Mouse (Mus musculus) erythroblast, embryonic 14.5 days (primary cell): ENCODE measurements around the gene Samsn1. TPM values are rescaled to one million over a fixed set of nuclear protein-coding genes. Genes with fewer than 3 reads are reported as not detected.

ENCODE experiments used
- H3K27me3 ChIP-seq: 2 replicates; pipeline ENCODE4 v1.6.1; 2012; ENCODE audit warnings: inconsistent platforms; ENCODE audit not compliant: control insufficient read depth
- H3K36me3 ChIP-seq: 2 replicates; pipeline ENCODE4 v1.6.1; 2012; ENCODE audit warnings: mild to moderate bottlenecking, inconsistent platforms; ENCODE audit not compliant: control insufficient read depth
- H3K4me1 ChIP-seq: 2 replicates; pipeline ENCODE4 v1.6.1; 2012; ENCODE audit warnings: inconsistent platforms; ENCODE audit not compliant: control insufficient read depth
- H3K4me3 ChIP-seq: replicated peaks from 2 replicates; pipeline ENCODE3; 2012; ENCODE audit warnings: moderate library complexity, mild to moderate bottlenecking, inconsistent platforms
- H3K9me3 ChIP-seq: 2 replicates; pipeline ENCODE4 v1.6.1; 2012; ENCODE audit warnings: low read length, inconsistent platforms, mixed read lengths; ENCODE audit not compliant: control insufficient read depth
- GATA1 ChIP-seq: IDR thresholded peaks from 2 replicates; pipeline ENCODE4 v1.6.1; 2012; ENCODE audit warnings: low read length, inconsistent platforms, mixed read lengths
- TAL1 ChIP-seq: IDR thresholded peaks from 3 replicates; pipeline ENCODE4 v1.6.1; 2012; ENCODE audit warnings: low read length, inconsistent platforms, mixed read lengths
- polyA plus RNA-seq: library from polyadenylated mRNA; stranded (reverse); fragments of >175 nt; gene quantifications from 2 replicates; pipeline ENCODE4 v1.2.3, GENCODE M21; 2012

Samsn1 gene
- polyA plus RNA-seq, 1 experiment = not detected

DNA sequence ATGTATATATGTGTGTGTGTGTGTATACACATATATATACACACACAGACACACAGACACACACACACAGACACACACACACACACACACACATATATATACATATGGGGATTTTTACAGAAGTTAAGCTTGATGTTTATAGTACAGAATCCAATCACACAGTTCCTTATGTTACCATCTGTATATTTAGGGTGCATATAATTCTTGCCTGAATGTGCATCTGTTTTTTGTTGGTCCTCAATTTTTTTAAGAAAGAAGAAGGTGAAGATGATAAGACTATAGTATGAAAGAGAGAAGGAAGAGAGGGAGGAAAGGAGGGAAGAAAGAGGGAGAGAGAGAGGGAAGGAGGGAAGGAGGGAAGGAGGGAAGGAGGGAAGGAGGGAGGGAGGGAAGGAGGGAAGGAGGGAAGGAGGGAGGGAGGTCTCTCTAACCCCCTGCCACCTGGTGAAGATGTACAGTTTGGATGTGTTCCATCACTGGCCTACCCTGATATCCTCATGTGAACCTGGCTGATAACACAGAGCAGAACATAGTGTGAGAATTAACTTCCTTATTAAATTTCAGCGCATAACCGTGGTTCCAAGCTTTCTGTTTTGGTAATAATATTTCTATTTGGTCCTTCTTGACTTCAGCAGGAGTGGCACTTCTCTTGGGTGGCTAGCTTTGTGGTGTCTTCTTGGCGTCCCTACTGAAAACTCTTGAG lies 19.1 kb downstream of the Samsn1 start:
- Histone ChIP-seq H3K36me3 (no peaks in the 10 kb centered on the region), H3K4me3 (no peak overlapping the region), H3K4me1 (peaks cover 15% of the 10 kb centered on the region), H3K27me3 (no peaks in the 10 kb centered on the region), H3K9me3 (no peaks in the 10 kb centered on the region)
- TF ChIP-seq TAL1 (no peak), GATA1 (no peak)

DNA sequence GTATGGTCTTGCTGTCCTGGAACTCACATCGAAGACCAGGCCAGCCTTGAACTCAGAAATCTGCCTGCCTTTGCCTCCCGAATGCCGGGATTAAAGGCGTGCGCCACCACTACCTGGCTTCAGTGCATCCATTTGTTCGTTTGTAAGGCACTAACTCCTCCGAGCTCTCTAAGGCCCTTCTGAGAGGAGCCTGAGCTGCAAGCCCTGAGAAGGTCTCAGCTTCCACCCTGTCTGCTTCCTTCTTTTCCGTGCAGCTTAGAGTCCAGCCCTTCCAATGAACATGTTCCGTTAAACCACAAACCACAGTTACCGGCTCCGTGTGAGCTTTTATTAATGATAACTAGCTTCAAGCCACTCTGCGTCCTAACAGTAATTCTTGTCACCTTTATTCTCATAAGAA lies 19.8 kb downstream of the Samsn1 start:
- Histone ChIP-seq H3K4me3 (no peak overlapping the region), H3K27me3 (no peaks in the 10 kb centered on the region), H3K4me1 (peaks cover 15% of the 10 kb centered on the region), H3K36me3 (no peaks in the 10 kb centered on the region), H3K9me3 (no peaks in the 10 kb centered on the region)
- TF ChIP-seq GATA1 = no peak
- no peak for TF ChIP-seq TAL1

DNA sequence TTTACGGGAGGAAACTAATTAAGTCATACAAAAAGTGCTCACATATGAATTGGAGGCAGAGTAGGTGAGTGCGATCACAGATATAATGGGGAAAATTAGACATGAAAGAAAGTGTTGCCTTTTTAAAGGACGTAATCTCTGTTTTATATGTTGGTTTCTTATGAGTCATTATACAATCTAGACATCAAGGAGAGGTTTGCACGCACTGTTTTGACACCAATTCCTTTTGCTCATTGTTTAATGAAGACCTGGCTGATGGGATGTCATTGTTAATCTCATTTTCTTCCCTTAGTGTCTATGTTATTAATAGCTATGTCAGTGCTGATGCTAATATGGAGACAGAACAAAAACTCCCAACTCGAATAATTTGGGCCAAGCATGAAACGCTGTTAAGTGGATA lies 20.3 kb downstream of the Samsn1 start:
- Histone ChIP-seq H3K27me3 (no peaks in the 10 kb centered on the region), H3K36me3 (no peaks in the 10 kb centered on the region), H3K9me3 (no peaks in the 10 kb centered on the region), H3K4me3 (no peak overlapping the region), H3K4me1 (peaks cover 15% of the 10 kb centered on the region)
- TF ChIP-seq TAL1 (no peak), GATA1 (no peak)

DNA sequence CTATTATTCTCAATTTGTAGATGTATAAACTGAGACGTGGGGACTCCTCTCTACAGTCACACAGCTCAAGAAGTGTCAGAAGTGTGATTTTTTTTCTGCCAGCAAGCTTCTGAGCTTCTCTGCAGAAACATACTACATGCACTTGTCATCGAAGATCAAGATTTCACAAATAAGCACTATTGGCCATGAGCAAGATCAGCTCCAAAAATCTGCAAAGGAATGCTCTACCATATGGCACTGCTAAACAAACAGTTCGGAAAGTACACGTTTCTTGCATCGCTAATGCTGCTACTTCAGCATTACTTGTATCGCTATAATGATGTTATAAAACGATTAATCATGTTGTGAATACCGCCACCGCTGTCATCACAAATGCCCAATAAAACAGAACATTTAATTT lies 22.0 kb downstream of the Samsn1 start:
- TF ChIP-seq GATA1 (no peak), TAL1 (no peak)
- no peaks in the 10 kb centered on the region for H3K27me3 ChIP-seq
- H3K4me1 ChIP-seq = peaks cover 15% of the 10 kb centered on the region
- H3K36me3 ChIP-seq = no peaks in the 10 kb centered on the region
- H3K9me3 ChIP-seq = no peaks in the 10 kb centered on the region
- no peak overlapping the region for H3K4me3 ChIP-seq

DNA sequence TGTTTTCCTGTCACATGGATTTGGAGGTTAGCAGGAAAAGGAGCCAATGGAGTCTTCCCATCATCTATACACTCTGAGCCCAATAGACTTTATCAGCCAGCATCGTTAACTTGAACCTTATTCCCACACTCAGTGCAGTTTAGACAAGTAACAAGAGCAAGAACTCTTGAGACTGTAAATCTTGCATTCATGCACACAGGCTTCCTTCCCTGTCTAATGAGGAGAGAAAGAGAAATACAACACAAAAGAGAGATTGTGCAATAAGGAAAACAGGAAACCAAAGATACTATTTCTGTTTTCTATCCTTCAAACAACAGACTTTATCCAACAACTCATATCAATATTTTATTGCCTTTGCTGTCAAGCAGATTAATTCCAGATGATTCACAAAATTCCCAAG lies 31.9 kb downstream of the Samsn1 start:
- TF ChIP-seq TAL1 = no peak
- no peak for TF ChIP-seq GATA1
- H3K36me3 ChIP-seq = no peaks in the 10 kb centered on the region
- no peak overlapping the region for H3K4me3 ChIP-seq
- no peaks in the 10 kb centered on the region for H3K9me3 ChIP-seq
- no peaks in the 10 kb centered on the region for H3K4me1 ChIP-seq
- H3K27me3 ChIP-seq = no peaks in the 10 kb centered on the region

DNA sequence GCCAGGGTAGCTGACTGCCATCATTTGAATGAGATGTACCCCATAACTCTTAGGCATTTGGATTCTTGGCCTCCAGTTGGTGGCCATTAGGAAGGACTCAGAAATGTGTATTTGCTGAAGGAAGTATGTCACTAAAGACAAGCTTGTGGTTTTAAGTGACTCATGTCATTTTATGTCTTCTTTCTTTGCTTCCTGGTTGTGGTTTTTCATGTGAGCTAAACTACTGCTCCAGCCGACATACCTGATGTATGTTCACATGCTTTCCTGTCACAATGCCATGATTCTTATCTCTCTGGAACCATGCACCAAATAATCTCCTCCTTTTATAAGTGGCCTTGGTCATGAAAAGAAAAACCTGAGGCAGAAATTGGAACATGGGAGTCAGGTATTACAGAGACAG lies 38.2 kb downstream of the Samsn1 start:
- Histone ChIP-seq H3K4me3 (no peak overlapping the region), H3K27me3 (no peaks in the 10 kb centered on the region), H3K9me3 (no peaks in the 10 kb centered on the region), H3K36me3 (no peaks in the 10 kb centered on the region), H3K4me1 (peaks cover 7% of the 10 kb centered on the region)
- TF ChIP-seq TAL1 = no peak
- no peak for TF ChIP-seq GATA1

DNA sequence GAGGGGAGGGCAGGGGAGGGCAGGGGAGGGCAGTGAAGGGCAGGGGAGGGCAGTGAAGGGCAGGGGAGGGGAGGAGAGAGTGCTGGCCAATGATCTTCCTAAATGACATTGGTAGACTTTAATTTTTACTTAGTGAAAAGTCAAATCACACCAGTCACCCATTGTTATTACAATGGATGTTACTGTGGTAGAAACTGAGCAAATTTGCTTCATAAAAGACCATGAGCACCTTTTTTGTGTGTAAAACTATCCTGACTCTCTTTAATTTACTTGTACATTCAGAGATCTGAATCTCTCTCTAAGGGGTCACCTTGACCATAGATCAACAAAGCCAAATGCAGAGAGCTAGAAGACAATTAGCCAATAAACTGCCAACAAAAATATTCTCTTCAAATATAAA lies 42.7 kb downstream of the Samsn1 start:
- H3K9me3 ChIP-seq = no peaks in the 10 kb centered on the region
- H3K36me3 ChIP-seq = no peaks in the 10 kb centered on the region
- TF ChIP-seq GATA1 (no peak), TAL1 (no peak)
- H3K27me3 ChIP-seq = no peaks in the 10 kb centered on the region
- no peak overlapping the region for H3K4me3 ChIP-seq
- peaks cover 7% of the 10 kb centered on the region for H3K4me1 ChIP-seq

DNA sequence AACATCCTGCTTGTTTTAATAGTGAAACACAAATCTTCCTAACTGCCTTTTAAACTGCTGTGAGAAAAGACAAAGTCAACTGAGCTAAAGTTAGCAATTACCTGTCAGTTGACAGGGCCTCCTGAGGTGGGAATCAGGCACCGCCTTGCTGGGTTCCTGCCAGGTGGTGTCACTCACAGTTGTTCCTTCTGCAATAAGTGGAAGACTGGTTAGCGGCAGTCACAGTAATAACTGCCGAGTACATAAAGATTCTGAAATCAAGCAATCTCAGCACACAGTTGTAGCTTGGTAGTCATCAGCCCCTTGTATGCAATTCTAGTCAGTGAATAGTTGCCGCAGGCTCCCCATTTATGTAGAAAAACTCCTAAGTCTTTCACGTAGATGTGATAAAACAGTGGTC lies 44.3 kb downstream of the Samsn1 start:
- H3K36me3 ChIP-seq = no peaks in the 10 kb centered on the region
- H3K27me3 ChIP-seq = no peaks in the 10 kb centered on the region
- H3K4me1 ChIP-seq = peaks cover 7% of the 10 kb centered on the region
- H3K4me3 ChIP-seq = no peak overlapping the region
- H3K9me3 ChIP-seq = no peaks in the 10 kb centered on the region
- TF ChIP-seq GATA1 (no peak), TAL1 (no peak)

DNA sequence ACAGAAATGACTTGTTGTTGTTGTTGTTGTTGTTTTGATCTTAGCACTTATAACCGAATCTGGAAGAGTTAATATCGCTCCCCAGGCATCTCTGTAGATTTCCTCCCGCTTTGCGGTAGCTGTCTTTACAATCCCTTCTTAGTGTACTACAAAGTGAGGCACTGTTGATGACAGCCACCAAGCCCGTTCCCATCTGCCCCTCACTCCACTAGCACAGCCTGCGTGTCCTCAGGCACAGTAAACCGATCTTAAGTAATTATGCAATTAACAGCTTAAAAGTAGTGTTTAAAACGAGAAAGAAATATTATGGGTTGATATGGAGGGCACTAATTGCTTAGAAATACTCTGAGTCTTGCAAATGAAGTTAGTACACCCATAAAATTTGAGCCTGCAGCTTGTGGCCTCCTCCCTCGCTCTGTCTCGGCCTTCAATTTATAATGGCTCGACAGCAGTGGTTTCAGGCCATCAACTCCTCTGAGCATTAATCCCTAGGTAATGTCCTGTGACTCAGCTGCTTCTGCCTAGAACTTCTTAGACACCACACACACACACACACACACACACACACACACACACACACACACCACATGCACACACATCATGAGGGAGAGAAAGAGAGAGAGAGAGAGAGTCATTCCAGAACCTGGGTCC lies 46.3 kb downstream of the Samsn1 start:
- H3K4me3 ChIP-seq = no peak overlapping the region
- H3K27me3 ChIP-seq = no peaks in the 10 kb centered on the region
- no peaks in the 10 kb centered on the region for H3K9me3 ChIP-seq
- H3K4me1 ChIP-seq = peaks cover 7% of the 10 kb centered on the region
- TF ChIP-seq GATA1 (no peak), TAL1 (no peak)
- H3K36me3 ChIP-seq = no peaks in the 10 kb centered on the region
